Mouse (Mus musculus) CH12.LX (cell line): ENCODE measurements around the gene Itgb3.

ENCODE experiments used
- CTCF ChIP-seq, 2 experiments: IDR thresholded peaks in 1 of 2; conservative IDR thresholded peaks in 1 of 2; 2 replicates each; pipeline ENCODE4 v1.5.1; 2011 to 2012; ENCODE audit warnings: low read depth in 2 of 2, low read length in 2 of 2, improper control_type of control experiment in 1 of 2, inconsistent platforms in 1 of 2, mild to moderate bottlenecking in 1 of 2, moderate library complexity in 1 of 2
- EP300 ChIP-seq: IDR thresholded peaks from 2 replicates; pipeline ENCODE4 v1.6.1; 2011; ENCODE audit warnings: low read length, improper control_type of control experiment
- MXI1 ChIP-seq: IDR thresholded peaks from 2 replicates; pipeline ENCODE4 v1.6.1; 2011; ENCODE audit warnings: mild to moderate bottlenecking, low read depth, low read length, improper control_type of control experiment
- POLR2A ChIP-seq: IDR thresholded peaks from 2 replicates; pipeline ENCODE4 v1.6.1; 2011; ENCODE audit warnings: low read depth, mild to moderate bottlenecking, improper control_type of control experiment, low read length
- POLR2AphosphoS2 ChIP-seq: IDR thresholded peaks from 2 replicates; pipeline ENCODE4 v1.6.1; 2011; ENCODE audit warnings: low read depth, low read length, improper control_type of control experiment
- RCOR1 ChIP-seq: conservative IDR thresholded peaks from 2 replicates; pipeline ENCODE4 v1.6.1; 2012; ENCODE audit warnings: low read depth, mild to moderate bottlenecking, inconsistent platforms, low read length, improper control_type of control experiment
- UBTF ChIP-seq: IDR thresholded peaks from 2 replicates; pipeline ENCODE4 v1.6.1; 2012; ENCODE audit warnings: low read depth, mild to moderate bottlenecking, inconsistent platforms, low read length, improper control_type of control experiment, moderate library complexity
- ZC3H11A ChIP-seq: IDR thresholded peaks from 2 replicates; pipeline ENCODE4 v1.6.1; 2012; ENCODE audit warnings: low read depth, mild to moderate bottlenecking, inconsistent platforms, low read length, improper control_type of control experiment
- ZNF384 ChIP-seq: IDR thresholded peaks from 2 replicates; pipeline ENCODE4 v1.6.1; 2012; ENCODE audit warnings: low read depth, low read length, improper control_type of control experiment, inconsistent platforms

DNA sequence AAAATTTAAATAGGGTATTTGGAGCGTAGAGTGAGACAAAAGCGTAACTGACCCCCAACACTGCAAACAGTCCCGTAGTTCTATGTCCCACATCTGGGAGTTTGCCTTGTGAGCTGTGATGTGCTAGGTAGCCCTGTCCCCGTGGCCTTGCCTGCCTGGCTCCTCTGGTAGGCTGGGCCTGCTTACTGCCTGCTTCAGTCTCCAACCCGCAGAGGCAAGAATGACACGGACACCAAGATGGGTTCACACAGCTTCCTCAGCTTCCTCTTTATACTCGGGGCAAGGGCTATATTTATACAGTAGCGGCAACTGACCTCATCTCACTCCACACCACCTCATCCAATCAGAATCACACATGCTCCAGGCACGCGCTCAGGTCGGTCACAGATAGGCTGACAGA, 67.0 kb downstream of the Itgb3 start:
- TF ChIP-seq ZC3H11A (no peak), POLR2A (no peak), CTCF (conservative IDR thresholded peaks at IDR 0.05 in 1 of 2, IDR thresholded peaks at IDR 0.05 in 1 of 2; ENCODE audit: low read depth in 2 of 2, low read length in 2 of 2) (no peak), ZNF384 (no peak), RCOR1 (no peak), POLR2AphosphoS2 (no peak), EP300 (no peak), MXI1 (no peak), UBTF (no peak)
